Mouse (Mus musculus) heart, embryonic 16.5 days (tissue): ENCODE measurements around the gene Nr4a2. TPM values are rescaled to one million over a fixed set of nuclear protein-coding genes. Genes with fewer than 3 reads are reported as not detected.

ENCODE experiments used
- polyA plus RNA-seq: library from polyadenylated mRNA; unstranded; fragments of >200 nt; fragmentation: Nextera tagmentation; extraction: Ambion mirVana; gene quantifications from 2 replicates; pipeline ENCODE4 v1.2.1, GENCODE M21; 2015

The Nr4a2 gene
- polyA plus RNA-seq, 1 experiment from 2014 or later: 2.1 TPM

Other genes starting within 250 kb of the Nr4a2 start
- 13.4 and 13.7 TPM in 2 replicates for gene Gpd2, start 113.6 kb upstream of the Nr4a2 start, polyA plus RNA-seq